Mouse (Mus musculus): ENCODE measurements around the gene Slc35e1. TPM values are rescaled to one million over a fixed set of nuclear protein-coding genes. Genes with fewer than 3 reads are reported as not detected.

The Slc35e1 gene
- 8.5 TPM in 2 replicates for polyA plus RNA-seq (2015; fragmentation: Nextera tagmentation; extraction: Ambion mirVana)

DNA sequence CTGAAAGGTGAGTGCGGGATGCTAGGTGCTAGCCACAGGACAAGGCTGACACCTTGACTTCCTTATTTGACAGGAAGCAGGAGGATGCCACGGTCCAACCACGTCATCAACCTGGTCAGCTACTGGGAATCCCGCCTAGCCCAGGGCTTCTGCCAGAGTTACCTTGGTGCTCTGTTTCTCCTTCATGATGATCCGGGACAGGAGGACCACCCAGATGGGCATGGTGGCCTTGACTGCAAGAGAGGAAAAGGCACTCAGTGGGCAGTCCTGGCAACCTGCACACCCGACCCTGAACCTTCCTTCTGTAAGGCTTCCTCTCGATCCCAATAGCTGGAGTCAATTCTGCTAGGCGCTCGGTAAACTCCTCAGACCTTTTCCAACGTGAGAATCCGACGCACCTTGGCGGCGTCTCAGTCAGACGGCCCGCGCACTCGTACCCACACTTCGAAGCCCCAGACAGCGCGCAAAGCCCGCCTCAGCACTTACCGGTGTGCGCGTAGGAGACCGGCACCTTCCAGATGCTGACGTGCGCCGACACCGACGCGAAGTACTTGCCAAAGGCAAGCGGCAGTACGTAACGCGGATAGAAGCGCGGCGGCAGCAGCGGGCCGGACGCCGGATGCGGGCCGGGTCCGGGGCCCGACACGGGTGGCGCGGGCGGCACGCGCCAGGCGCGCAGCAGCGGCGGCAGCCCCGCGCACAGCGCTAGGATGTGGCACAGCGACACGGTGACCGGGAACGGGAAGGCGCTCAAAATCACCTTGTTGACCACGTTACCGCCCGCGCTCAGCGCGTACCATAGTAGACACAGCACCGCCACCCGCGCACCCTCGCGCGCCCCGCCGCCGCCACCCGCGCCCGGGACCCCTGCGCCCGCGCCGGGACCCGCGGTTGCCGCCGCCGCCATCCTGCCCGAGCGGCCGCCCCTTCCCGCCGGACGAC lies at the start of gene Slc35e1:
Gene Slc35e1, minus strand, starts transcription at position 935 of the 942 bp plus-strand sequence.
- DNase-seq (ENCODE audit: low spot score) = peak; percentile 61
- Histone ChIP-seq H3K9ac (ENCODE audit: low read length) (peak within 1 kb of the TSS; percentile 89), H3K4me2 (replicated peaks; ENCODE audit: low read depth) (peak within 1 kb of the TSS; percentile 86), H3K27me3 (ENCODE audit: control insufficient read depth, insufficient read depth, low read length) (no peaks in the 10 kb centered on the region), H3K36me3 (ENCODE audit: control insufficient read depth, insufficient read depth, low read length) (peaks cover 13% of the 10 kb centered on the region), H3K27ac (replicated peaks) (peak within 1 kb of the TSS; percentile 90), H3K4me1 (replicated peaks; ENCODE audit: control insufficient read depth, insufficient read depth) (peaks cover 4% of the 10 kb centered on the region; the same call in 1 of the 2 replicates), H3K4me3 (ENCODE audit: low read depth, low read length) (peak within 1 kb of the TSS; percentile 86), H3K9me3 (ENCODE audit: control insufficient read depth, low read length) (no peaks in the 10 kb centered on the region)
- TF ChIP-seq EP300 (optimal IDR thresholded peaks at IDR 0.05) (no peak), CTCF (IDR thresholded peaks at IDR 0.05; ENCODE audit: low read depth) (0 out of 2 replicates have a peak, but pooled peaks have one; percentile 10)
- peak; percentile 24 for ATAC-seq (ENCODE audit: low FRiP score, low TSS enrichment)
- under 1% methylated on average over 84 of the region's 98 CpGs for WGBS

DNA sequence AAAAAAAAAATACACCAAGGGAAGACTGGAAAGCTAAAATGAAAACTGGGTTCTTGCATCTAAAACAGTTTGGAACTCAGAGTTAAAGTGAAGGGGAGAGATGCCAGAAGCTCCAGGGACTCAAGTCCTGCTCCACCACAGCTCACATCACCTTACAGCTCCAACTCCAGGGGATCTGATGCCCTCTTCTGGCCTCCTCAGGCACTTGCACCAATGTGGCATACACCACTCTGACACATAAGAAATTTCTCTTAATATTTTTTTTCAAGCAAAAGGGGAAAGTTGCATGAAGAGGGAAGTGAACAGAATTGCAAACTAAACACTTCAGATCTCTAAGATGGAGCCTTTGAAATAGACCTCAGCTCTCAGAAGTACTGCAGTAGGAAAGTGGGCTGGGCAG lies 46.8 kb upstream of the Slc35e1 start:
- no peaks in the 10 kb centered on the region for H3K9me3 ChIP-seq (ENCODE audit: control insufficient read depth, low read length)
- no peak overlapping the region for H3K4me3 ChIP-seq (ENCODE audit: low read depth, low read length)
- H3K27me3 ChIP-seq (ENCODE audit: control insufficient read depth, insufficient read depth, low read length) = no peaks in the 10 kb centered on the region
- ATAC-seq (ENCODE audit: low FRiP score, low TSS enrichment) (no peak), DNase-seq (ENCODE audit: low spot score) (no peak)
- no peak overlapping the region for H3K27ac ChIP-seq (replicated peaks)
- no peak overlapping the region for H3K4me2 ChIP-seq (replicated peaks; ENCODE audit: low read depth)
- TF ChIP-seq CTCF (IDR thresholded peaks at IDR 0.05; ENCODE audit: low read depth) (peak; percentile 57), EP300 (optimal IDR thresholded peaks at IDR 0.05) (no peak)
- H3K9ac ChIP-seq (ENCODE audit: low read length) = no peak overlapping the region
- H3K36me3 ChIP-seq (ENCODE audit: control insufficient read depth, insufficient read depth, low read length) = no peaks in the 10 kb centered on the region
- H3K4me1 ChIP-seq (replicated peaks; ENCODE audit: control insufficient read depth, insufficient read depth) = no peaks in the 10 kb centered on the region

DNA sequence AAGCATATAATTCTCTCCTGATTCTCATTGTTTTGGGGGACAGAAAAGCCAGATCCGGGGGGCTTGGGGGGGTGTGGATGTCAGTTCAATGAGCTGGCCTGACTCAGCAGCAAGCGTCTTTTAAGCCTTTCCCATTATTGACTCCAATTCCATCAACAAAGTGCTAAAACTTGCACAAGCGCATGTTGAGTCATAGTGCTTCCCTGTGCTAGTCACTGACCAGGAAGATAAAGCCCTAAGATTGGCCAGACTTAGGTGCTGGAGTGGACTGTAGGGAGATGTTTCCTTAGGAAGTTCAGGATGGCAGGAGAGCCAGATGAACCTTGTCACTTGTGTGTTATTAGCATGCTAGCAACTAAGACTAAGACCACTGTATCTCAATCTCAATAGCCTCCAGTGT lies 42.5 kb upstream of the Slc35e1 start:
- no peaks in the 10 kb centered on the region for H3K36me3 ChIP-seq (ENCODE audit: control insufficient read depth, insufficient read depth, low read length)
- TF ChIP-seq EP300 (optimal IDR thresholded peaks at IDR 0.05) (no peak), CTCF (IDR thresholded peaks at IDR 0.05; ENCODE audit: low read depth) (no peak)
- WGBS = 89% methylated on average over 3 of the region's 3 CpGs
- ATAC-seq (ENCODE audit: low FRiP score, low TSS enrichment) (peak; percentile 53; the same call in 1 of the 2 replicates), DNase-seq (ENCODE audit: low spot score) (no peak)
- no peak overlapping the region for H3K4me2 ChIP-seq (replicated peaks; ENCODE audit: low read depth)
- H3K4me3 ChIP-seq (ENCODE audit: low read depth, low read length) = no peak overlapping the region
- H3K9ac ChIP-seq (ENCODE audit: low read length) = no peak overlapping the region
- no peaks in the 10 kb centered on the region for H3K27me3 ChIP-seq (ENCODE audit: control insufficient read depth, insufficient read depth, low read length)
- H3K4me1 ChIP-seq (replicated peaks; ENCODE audit: control insufficient read depth, insufficient read depth) = no peaks in the 10 kb centered on the region
- H3K9me3 ChIP-seq (ENCODE audit: control insufficient read depth, low read length) = no peaks in the 10 kb centered on the region
- H3K27ac ChIP-seq (replicated peaks) = no peak overlapping the region

DNA sequence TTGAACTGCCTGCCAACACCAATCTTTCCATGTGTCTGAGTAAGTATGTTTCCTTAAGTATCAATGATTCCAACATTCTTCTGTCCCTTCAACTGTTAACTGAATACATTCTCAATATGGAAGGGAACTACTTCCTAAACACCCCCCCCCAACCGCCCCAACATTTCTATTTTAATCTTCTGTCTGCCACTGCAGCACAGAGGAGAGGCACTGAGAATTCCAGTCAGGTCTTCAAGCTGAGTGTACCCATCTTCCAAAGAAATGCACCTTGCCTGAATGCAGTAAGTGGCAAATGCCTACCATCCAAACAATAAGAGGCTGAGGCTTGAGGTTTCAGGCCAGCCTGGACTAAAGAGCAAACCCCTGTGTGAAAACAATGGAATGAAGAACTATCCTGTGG lies 39.7 kb upstream of the Slc35e1 start:
- H3K9me3 ChIP-seq (ENCODE audit: control insufficient read depth, low read length) = no peaks in the 10 kb centered on the region
- DNase-seq (ENCODE audit: low spot score) (no peak), ATAC-seq (ENCODE audit: low FRiP score, low TSS enrichment) (no peak)
- H3K4me3 ChIP-seq (ENCODE audit: low read depth, low read length) = no peak overlapping the region
- H3K9ac ChIP-seq (ENCODE audit: low read length) = no peak overlapping the region
- TF ChIP-seq CTCF (IDR thresholded peaks at IDR 0.05; ENCODE audit: low read depth) = no peak
- TF ChIP-seq EP300 (optimal IDR thresholded peaks at IDR 0.05) = no peak
- H3K36me3 ChIP-seq (ENCODE audit: control insufficient read depth, insufficient read depth, low read length) = no peaks in the 10 kb centered on the region
- H3K27ac ChIP-seq (replicated peaks) = no peak overlapping the region
- 96% methylated on average over 1 of the region's 1 CpGs for WGBS
- no peak overlapping the region for H3K4me2 ChIP-seq (replicated peaks; ENCODE audit: low read depth)
- H3K27me3 ChIP-seq (ENCODE audit: control insufficient read depth, insufficient read depth, low read length) = no peaks in the 10 kb centered on the region
- H3K4me1 ChIP-seq (replicated peaks; ENCODE audit: control insufficient read depth, insufficient read depth) = no peaks in the 10 kb centered on the region

DNA sequence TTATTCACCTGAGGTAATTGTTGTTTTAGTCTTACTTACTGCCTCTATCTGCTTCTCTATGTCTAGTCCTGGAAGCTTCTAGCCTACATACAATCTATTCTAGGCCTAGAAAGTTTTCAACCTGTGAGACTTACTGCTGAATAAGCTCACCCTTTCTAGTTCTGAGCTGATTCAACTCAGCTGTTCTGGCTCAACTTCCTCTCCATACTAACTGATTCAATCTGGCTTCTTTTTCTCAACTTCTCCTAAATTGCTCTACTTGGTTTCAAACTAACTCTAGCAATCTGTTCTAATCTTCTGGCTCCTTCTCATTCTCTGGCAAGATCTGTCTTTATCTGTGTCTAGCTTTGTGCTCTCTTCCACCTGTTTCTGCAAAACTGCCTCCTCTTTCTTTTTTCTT lies 29.5 kb upstream of the Slc35e1 start:
- Histone ChIP-seq H3K4me1 (replicated peaks; ENCODE audit: control insufficient read depth, insufficient read depth) (no peaks in the 10 kb centered on the region), H3K4me3 (ENCODE audit: low read depth, low read length) (no peak overlapping the region), H3K27me3 (ENCODE audit: control insufficient read depth, insufficient read depth, low read length) (no peaks in the 10 kb centered on the region), H3K9ac (ENCODE audit: low read length) (no peak overlapping the region), H3K27ac (replicated peaks) (no peak overlapping the region), H3K36me3 (ENCODE audit: control insufficient read depth, insufficient read depth, low read length) (no peaks in the 10 kb centered on the region), H3K4me2 (replicated peaks; ENCODE audit: low read depth) (no peak overlapping the region), H3K9me3 (ENCODE audit: control insufficient read depth, low read length) (no peaks in the 10 kb centered on the region)
- no peak for TF ChIP-seq EP300 (optimal IDR thresholded peaks at IDR 0.05)
- TF ChIP-seq CTCF (IDR thresholded peaks at IDR 0.05; ENCODE audit: low read depth) = no peak
- no peak for DNase-seq (ENCODE audit: low spot score)
- ATAC-seq (ENCODE audit: low FRiP score, low TSS enrichment) = no peak

DNA sequence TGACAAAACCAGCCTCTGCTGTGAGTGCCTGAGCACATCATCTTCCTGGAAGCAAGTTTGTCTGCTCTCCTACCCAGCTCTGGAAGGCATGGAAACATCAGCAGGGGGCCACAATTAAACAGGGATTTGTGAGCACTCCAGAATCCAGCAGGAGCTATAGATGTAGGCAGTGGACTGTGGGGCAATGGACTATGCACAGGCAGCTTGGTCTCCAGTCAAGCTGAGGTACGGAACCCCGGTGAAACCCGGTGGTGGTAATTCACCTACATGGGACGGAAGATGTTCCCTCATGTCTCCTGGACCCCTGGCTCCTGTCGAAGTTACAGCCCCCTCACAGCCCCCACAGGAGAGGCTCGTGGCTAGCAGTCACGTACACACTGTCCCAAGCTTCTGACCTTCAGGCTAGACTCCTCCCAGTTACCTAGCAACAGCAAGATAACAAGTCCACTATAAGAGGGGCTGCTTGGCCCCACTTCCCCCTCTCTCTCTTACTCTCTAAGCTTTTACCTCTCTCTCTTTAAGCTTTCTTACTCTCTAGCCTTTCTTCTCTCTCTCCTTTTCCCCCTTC lies 25.1 kb upstream of the Slc35e1 start:
- ATAC-seq (ENCODE audit: low FRiP score, low TSS enrichment) (no peak), DNase-seq (ENCODE audit: low spot score) (no peak)
- no peaks in the 10 kb centered on the region for H3K4me1 ChIP-seq (replicated peaks; ENCODE audit: control insufficient read depth, insufficient read depth)
- WGBS = 69% methylated on average over 7 of the region's 7 CpGs
- no peak overlapping the region for H3K4me3 ChIP-seq (ENCODE audit: low read depth, low read length)
- H3K9ac ChIP-seq (ENCODE audit: low read length) = no peak overlapping the region
- no peaks in the 10 kb centered on the region for H3K36me3 ChIP-seq (ENCODE audit: control insufficient read depth, insufficient read depth, low read length)
- H3K27ac ChIP-seq (replicated peaks) = no peak overlapping the region
- no peaks in the 10 kb centered on the region for H3K9me3 ChIP-seq (ENCODE audit: control insufficient read depth, low read length)
- H3K27me3 ChIP-seq (ENCODE audit: control insufficient read depth, insufficient read depth, low read length) = no peaks in the 10 kb centered on the region
- H3K4me2 ChIP-seq (replicated peaks; ENCODE audit: low read depth) = no peak overlapping the region
- no peak for TF ChIP-seq CTCF (IDR thresholded peaks at IDR 0.05; ENCODE audit: low read depth)
- TF ChIP-seq EP300 (optimal IDR thresholded peaks at IDR 0.05) = no peak

Measured in stomach, postnatal 0 days (tissue).